Mouse (Mus musculus) limb, embryonic 11.5 days (tissue): ENCODE measurements around the gene Slco2b1. TPM values are rescaled to one million over a fixed set of nuclear protein-coding genes. Genes with fewer than 3 reads are reported as not detected.
"Not testable (repeated sequence)": the region's sequence is repeated elsewhere in the genome, so short reads cannot be mapped to it uniquely, and the experiment has no call there.

Experiments
- ATAC-seq: fragments of 200-750 bp; cut with Nextera tagmentation; 2 replicates; pipeline ENCODE4 v1.8.0; 2017; ENCODE audit warnings: low read depth; ENCODE audit not compliant: insufficient number of reproducible peaks, low FRiP score, low TSS enrichment
- DNase-seq: peaks from one replicate; pipeline ENCODE4 v3.0.0-alpha.2; 2015; ENCODE audit warnings: low spot score
- H3K27ac ChIP-seq: fragments of 300-500 bp; sonication (generic); replicated peaks from 2 replicates; pipeline ENCODE4 v1.5.1; 2014; ENCODE audit warnings: low read depth, mild to moderate bottlenecking, low read length
- H3K27me3 ChIP-seq: fragments of 300-500 bp; sonication (generic); 2 replicates; pipeline ENCODE4 v1.6.1; 2014; ENCODE audit warnings: mild to moderate bottlenecking, low read length, mixed read lengths; ENCODE audit not compliant: control insufficient read depth, insufficient read depth
- H3K36me3 ChIP-seq: fragments of 300-500 bp; sonication (generic); 2 replicates; pipeline ENCODE4 v1.6.1; 2014; ENCODE audit warnings: mild to moderate bottlenecking, low read length, moderate library complexity, mixed read lengths; ENCODE audit not compliant: control insufficient read depth, insufficient read depth
- H3K4me1 ChIP-seq: fragments of 300-500 bp; sonication (generic); 2 replicates; pipeline ENCODE4 v1.6.1; 2014; ENCODE audit warnings: low read length, mixed read lengths; ENCODE audit not compliant: control insufficient read depth, insufficient read depth
- H3K4me2 ChIP-seq: fragments of 300-500 bp; sonication (generic); 2 replicates; pipeline ENCODE4 v1.6.1; 2014; ENCODE audit warnings: low read depth, mild to moderate bottlenecking, moderate library complexity; ENCODE audit not compliant: severe bottlenecking
- H3K4me3 ChIP-seq: fragments of 300-500 bp; sonication (generic); 2 replicates; pipeline ENCODE4 v1.5.1; 2014; ENCODE audit warnings: low read depth, low read length
- H3K9ac ChIP-seq: fragments of 300-500 bp; sonication (generic); 2 replicates; pipeline ENCODE4 v1.6.1; 2014; ENCODE audit warnings: mild to moderate bottlenecking, low read length
- H3K9me3 ChIP-seq: fragments of 300-500 bp; sonication (generic); 2 replicates; pipeline ENCODE4 v1.6.1; 2016; ENCODE audit warnings: low read length; ENCODE audit not compliant: control insufficient read depth
- WGBS: fragments of 180-500 bp; shearing (Covaris S2); extraction: QIAGEN DNeasy Blood & Tissue Kit; methylation state at CpG from one replicate; pipeline ENCODE4 v1.1.7; 2014; 5-methylcytosine and 5-hydroxymethylcytosine counted together
- polyA plus RNA-seq: library from polyadenylated mRNA; unstranded; fragments of >200 nt; fragmentation: Nextera tagmentation; extraction: Ambion mirVana; gene quantifications from 2 replicates; pipeline ENCODE4 v1.2.1, GENCODE M21; 2014

Gene Slco2b1
- polyA plus RNA-seq, 1 experiment from 2014 or later, result 0.79 TPM

DNA sequence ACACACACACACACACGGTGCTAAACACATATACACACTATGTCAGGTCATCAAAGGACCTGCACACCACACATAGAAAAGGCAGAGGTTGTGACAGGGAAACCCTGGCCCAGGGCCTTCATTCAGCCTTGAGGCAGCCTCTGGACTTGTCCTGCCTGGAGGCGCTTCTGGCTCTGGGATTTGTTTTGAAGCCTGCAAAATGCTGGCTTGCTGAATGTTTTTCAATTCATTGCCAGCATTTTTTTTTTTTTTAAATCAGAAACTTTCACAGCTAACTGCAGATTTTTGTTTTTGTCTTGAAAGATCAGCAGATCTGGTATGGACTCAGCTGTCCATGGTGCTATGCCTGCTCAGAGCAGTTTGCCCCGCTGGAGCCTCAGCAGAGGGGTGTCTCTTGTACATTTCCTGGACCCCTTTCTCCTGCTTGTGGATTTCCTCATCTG, 11.4 kb downstream of the Slco2b1 start:
- no peak overlapping the region for H3K4me3 ChIP-seq
- no peak overlapping the region for H3K4me2 ChIP-seq
- WGBS, result 82% methylated on average over 3 of the region's 3 CpGs
- H3K27me3 ChIP-seq, result no peaks in the 10 kb centered on the region
- no peak overlapping the region for H3K27ac ChIP-seq
- DNase-seq (no peak), ATAC-seq (no peak)
- no peaks in the 10 kb centered on the region for H3K4me1 ChIP-seq
- no peak overlapping the region for H3K9ac ChIP-seq
- no peaks in the 10 kb centered on the region for H3K36me3 ChIP-seq
- no peaks in the 10 kb centered on the region for H3K9me3 ChIP-seq

DNA sequence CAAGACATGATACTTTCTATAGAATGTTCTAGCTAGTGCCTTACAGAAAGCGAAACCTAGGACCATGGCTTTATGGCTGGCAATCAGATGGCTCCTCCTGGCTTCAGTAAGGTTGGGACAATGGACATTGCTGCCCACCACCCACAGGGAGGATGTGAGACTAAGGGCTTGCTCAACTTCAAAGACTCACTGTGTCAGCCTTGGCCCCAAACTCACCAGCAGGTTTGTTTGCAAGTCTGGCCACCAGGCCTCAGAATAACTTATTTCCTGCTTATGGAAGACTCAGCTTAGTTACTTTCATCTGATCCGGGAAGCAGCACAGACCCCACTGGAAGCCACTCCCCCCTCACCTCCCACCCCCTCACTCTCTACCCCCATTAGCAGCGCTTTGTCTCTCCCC, 12.0 kb downstream of the Slco2b1 start:
- DNase-seq (no peak), ATAC-seq (no peak)
- Histone ChIP-seq H3K4me1 (no peaks in the 10 kb centered on the region), H3K27ac (no peak overlapping the region), H3K4me3 (no peak overlapping the region), H3K9ac (no peak overlapping the region), H3K27me3 (no peaks in the 10 kb centered on the region), H3K4me2 (no peak overlapping the region), H3K36me3 (no peaks in the 10 kb centered on the region), H3K9me3 (no peaks in the 10 kb centered on the region)
- 42% methylated on average over 3 of the region's 3 CpGs for WGBS

DNA sequence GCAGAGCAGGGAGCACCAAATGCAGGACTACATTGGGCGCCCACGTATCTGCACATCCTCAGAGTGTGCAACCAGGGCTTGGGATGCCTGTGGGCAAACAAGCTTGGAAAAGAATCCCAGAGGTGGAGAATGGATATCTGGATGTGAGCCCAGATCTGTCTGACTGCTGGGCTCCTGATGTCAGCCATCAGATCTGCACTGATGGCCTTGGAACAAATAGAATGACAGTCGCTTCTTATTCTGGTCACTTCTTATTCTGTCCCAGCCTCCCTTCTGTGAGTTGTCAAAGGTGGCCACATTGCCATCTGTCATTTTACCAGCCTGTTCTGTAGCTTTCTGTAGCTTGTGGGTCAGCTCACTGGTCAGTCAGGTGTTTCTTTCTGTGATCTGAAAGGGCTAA, 12.6 kb downstream of the Slco2b1 start:
- Histone ChIP-seq H3K9ac (no peak overlapping the region), H3K9me3 (no peaks in the 10 kb centered on the region), H3K36me3 (no peaks in the 10 kb centered on the region), H3K4me3 (no peak overlapping the region), H3K27me3 (no peaks in the 10 kb centered on the region), H3K4me1 (no peaks in the 10 kb centered on the region), H3K4me2 (no peak overlapping the region), H3K27ac (no peak overlapping the region)
- ATAC-seq (no peak), DNase-seq (no peak)
- WGBS, result 89% methylated on average over 3 of the region's 3 CpGs

DNA sequence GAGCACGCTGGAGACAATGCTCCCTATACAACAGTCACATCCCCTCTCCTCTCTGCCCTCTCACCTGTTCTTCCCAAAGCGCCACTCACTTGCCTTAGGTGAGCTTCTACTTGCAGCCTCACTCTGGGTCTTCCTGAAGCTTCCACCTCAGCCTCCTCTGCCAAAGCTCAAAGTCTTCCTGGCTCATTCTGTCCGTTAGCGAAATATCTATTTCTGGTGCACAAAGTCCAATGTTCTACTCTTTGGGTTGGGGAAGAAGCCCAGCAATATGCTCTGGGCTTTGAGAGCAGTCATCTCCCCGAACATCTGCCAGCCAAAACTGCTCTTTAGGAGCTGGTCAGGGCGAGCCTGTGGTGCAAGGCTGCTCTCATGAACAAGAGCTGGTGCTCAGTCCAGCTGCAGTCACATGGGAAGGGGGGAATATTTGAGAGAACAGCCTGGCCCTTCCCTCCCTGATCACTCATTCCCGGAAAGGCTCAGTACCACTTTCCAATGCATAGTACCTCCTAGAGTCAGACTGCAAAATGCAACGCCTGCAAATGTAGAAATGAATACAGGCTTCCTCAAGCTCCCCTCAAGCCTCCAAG, 15.6 kb downstream of the Slco2b1 start:
- ATAC-seq (no peak), DNase-seq (no peak)
- Histone ChIP-seq H3K36me3 (no peaks in the 10 kb centered on the region), H3K27ac (no peak overlapping the region), H3K9ac (no peak overlapping the region), H3K4me1 (no peaks in the 10 kb centered on the region), H3K27me3 (no peaks in the 10 kb centered on the region), H3K4me2 (no peak overlapping the region), H3K9me3 (no peaks in the 10 kb centered on the region), H3K4me3 (no peak overlapping the region)
- WGBS, result 85% methylated on average over 8 of the region's 8 CpGs

DNA sequence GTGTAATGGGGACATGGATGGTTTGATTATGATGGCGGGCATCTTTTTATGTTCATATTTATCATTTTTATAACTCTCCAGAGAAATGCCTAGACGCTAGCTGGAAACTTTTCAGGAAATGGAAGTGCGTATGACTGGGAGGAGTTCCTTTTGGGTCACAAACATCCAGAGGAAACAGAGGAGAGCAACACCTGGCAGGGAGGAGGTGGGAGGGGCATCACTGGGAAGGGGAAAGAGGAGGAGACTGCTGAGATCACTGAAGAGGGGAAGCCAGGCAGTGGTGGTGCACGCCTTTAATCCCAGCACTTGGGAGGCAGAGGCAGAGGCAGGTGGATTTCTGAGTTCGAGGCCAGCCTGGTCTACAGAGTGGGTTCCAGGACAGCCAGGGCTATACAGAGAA, 16.7 kb downstream of the Slco2b1 start:
- not testable (repeated sequence) for H3K4me1 ChIP-seq, H3K9me3 ChIP-seq, H3K4me3 ChIP-seq, H3K27me3 ChIP-seq, H3K9ac ChIP-seq, DNase-seq, H3K4me2 ChIP-seq, ATAC-seq, H3K36me3 ChIP-seq, H3K27ac ChIP-seq
- WGBS, result 74% methylated on average over 5 of the region's 5 CpGs

DNA sequence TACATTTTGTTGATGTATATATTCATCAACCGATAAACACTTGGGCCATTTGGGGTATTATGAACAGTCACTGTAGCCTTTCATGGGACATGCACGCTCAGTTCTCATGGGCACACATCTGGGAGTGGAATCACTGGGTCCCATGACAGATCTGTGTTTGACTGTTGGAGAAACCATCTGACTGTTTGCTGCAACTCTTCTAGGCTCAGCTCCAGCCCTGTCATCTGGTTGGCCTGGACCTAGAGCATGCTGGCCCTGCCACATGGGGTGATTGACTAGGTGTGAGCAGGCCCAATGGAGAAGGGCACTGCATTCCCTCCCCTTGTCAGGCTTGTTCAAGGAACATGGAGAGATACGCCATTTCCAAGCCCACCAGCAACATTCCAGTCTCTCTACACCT, 17.2 kb downstream of the Slco2b1 start:
- no peak for ATAC-seq
- 86% methylated on average over 3 of the region's 3 CpGs for WGBS
- Histone ChIP-seq H3K4me2 (no peak overlapping the region), H3K4me1 (no peaks in the 10 kb centered on the region), H3K9ac (no peak overlapping the region), H3K27me3 (no peaks in the 10 kb centered on the region), H3K9me3 (no peaks in the 10 kb centered on the region), H3K36me3 (no peaks in the 10 kb centered on the region), H3K4me3 (no peak overlapping the region), H3K27ac (no peak overlapping the region)
- DNase-seq, result no peak

DNA sequence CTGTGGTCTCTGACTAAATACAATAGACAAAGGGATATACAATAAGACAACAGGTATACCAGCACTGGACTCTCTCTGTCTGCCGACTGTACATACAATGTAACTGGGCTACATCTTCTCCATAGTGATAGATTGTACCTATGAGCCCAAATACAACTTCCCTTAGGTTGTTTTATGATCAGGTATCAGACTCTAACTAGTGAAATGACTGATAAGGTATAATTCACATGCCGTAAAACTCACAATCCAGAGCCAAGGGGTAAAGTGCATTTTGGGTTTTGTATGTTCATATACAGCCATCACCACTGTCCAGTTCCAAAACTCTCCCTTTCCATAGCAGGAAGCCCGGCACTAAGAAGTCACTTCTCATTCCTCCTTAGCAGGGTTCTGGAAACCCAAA, 17.8 kb downstream of the Slco2b1 start:
- Histone ChIP-seq H3K4me3 (no peak overlapping the region), H3K36me3 (no peaks in the 10 kb centered on the region), H3K9ac (no peak overlapping the region), H3K4me1 (no peaks in the 10 kb centered on the region), H3K9me3 (no peaks in the 10 kb centered on the region), H3K27ac (no peak overlapping the region), H3K4me2 (no peak overlapping the region), H3K27me3 (no peaks in the 10 kb centered on the region)
- DNase-seq, result no peak
- ATAC-seq, result no peak
- 94% methylated on average over 3 of the region's 3 CpGs for WGBS

DNA sequence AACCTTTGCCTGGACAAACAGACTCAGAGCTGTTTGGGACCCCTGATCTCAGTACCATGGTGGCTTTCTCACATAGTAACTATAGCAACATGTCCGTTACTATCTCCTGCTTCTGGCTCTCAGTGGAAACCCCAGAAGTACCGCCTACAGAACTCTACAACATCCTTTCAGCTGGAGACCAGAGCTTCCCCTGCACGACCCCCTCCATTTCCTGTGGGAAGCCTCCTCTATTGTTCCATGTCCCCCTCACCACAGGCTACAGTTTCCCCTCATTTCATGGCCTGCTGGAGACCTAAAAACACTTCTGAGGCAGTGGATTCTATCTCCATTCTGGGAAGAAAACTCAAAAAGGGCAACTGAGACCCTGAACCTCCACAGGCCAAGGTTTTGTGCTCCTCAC, 18.7 kb downstream of the Slco2b1 start:
- ATAC-seq (no peak), DNase-seq (no peak)
- Histone ChIP-seq H3K36me3 (no peaks in the 10 kb centered on the region), H3K4me2 (no peak overlapping the region), H3K4me3 (no peak overlapping the region), H3K9me3 (no peaks in the 10 kb centered on the region), H3K4me1 (no peaks in the 10 kb centered on the region), H3K9ac (no peak overlapping the region), H3K27me3 (no peaks in the 10 kb centered on the region), H3K27ac (no peak overlapping the region)
- WGBS, result 69% methylated on average over 3 of the region's 3 CpGs

DNA sequence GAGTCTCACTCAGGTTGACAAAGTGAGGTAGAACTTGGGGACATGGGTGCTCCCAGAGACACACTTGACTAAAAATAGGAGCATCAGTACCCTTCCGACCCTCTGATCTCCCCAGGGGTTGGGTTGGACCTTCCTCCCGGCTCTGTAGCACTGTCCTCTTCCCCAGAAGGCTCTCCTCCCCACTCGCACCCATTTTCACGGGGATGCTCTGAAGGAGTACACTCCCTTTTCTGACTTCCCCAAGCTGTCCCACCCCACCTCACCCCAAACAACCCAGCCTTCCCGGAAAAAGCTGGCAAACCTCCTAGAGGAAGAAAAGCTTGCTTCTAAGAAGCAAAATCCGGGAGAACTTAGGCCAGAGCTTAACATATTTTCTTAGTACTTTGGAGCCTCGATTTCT, 20.3 kb downstream of the Slco2b1 start:
- Histone ChIP-seq H3K4me1 (no peaks in the 10 kb centered on the region), H3K27ac (no peak overlapping the region), H3K9ac (no peak overlapping the region), H3K4me2 (no peak overlapping the region), H3K4me3 (no peak overlapping the region), H3K27me3 (no peaks in the 10 kb centered on the region), H3K9me3 (no peaks in the 10 kb centered on the region), H3K36me3 (no peaks in the 10 kb centered on the region)
- DNase-seq, result no peak
- WGBS, result 68% methylated on average over 7 of the region's 7 CpGs
- no peak for ATAC-seq
